In genomic region chr19:9924769-9925272, GRCm38 (mm10) we compare ENCODE assay signal across 19 mouse cellular contexts. TPM values are rescaled to one million over a fixed set of nuclear protein-coding genes. Genes with fewer than 3 reads are reported as not detected.
A peak's percentile ranks its signal among the peaks of the same experiment; 100 is the strongest.
DNase-seq lines count a peak whose midpoint lies in the region; ATAC-seq and TF ChIP-seq lines count a peak whose summit lies in the region.
"Had no signal": no experiment of that assay in that cellular context is flagged by ENCODE, and none has a peak within 500 bp of the region (broad histone marks: within the 10 kb centered on the region; RNA-seq: fewer than 3 reads in every experiment).

No protein-coding gene starts in this region.

- H3K9ac ChIP-seq in kidney, embryonic 15.5 days, result no peak overlapping the region
- H3K9ac ChIP-seq in liver, embryonic 15.5 days, result no peak overlapping the region
- H3K9ac ChIP-seq in kidney, embryonic 16.5 days (replicated peaks; ENCODE audit: low read length), result no peak overlapping the region
- H3K9ac ChIP-seq: forebrain, embryonic 15.5 days; hindbrain, embryonic 15.5 days; limb, embryonic 12.5 days; midbrain, embryonic 12.5 days; neural tube, embryonic 15.5 days had no signal

- no peak for TF ChIP-seq POLR2A in small intestine, adult 2 months (IDR thresholded peaks at IDR 0.05; ENCODE audit: low read depth, low read length)

- no peak overlapping the region for H3K27ac ChIP-seq in kidney, embryonic 15.5 days
- H3K27ac ChIP-seq in liver, embryonic 15.5 days (replicated peaks), result no peak overlapping the region
- no peak overlapping the region for H3K27ac ChIP-seq in kidney, embryonic 16.5 days (ENCODE audit: low read length)
- peak overlapping the region; percentile 83 for H3K27ac ChIP-seq in small intestine, adult 2 months (ENCODE audit: insufficient read depth, low read depth, low read length)
- H3K27ac ChIP-seq: forebrain, embryonic 15.5 days; hindbrain, embryonic 15.5 days; limb, embryonic 12.5 days; midbrain, embryonic 12.5 days; neural tube, embryonic 15.5 days had no signal

- H3K36me3 ChIP-seq in kidney, embryonic 15.5 days, result no peaks in the 10 kb centered on the region
- no peaks in the 10 kb centered on the region for H3K36me3 ChIP-seq in liver, embryonic 15.5 days (replicated peaks)
- no peaks in the 10 kb centered on the region for H3K36me3 ChIP-seq in kidney, embryonic 16.5 days (ENCODE audit: insufficient read depth, low read length)
- H3K36me3 ChIP-seq in small intestine, adult 2 months (ENCODE audit: control insufficient read depth, insufficient read depth, low read length), result no peaks in the 10 kb centered on the region
- H3K36me3 ChIP-seq: embryonic facial prominence, embryonic 10.5 days; forebrain, embryonic 15.5 days; hindbrain, embryonic 15.5 days; limb, embryonic 12.5 days; midbrain, embryonic 12.5 days; neural tube, embryonic 15.5 days had no signal

- H3K4me2 ChIP-seq in kidney, embryonic 15.5 days, result no peak overlapping the region
- 0 out of 2 replicates have a peak overlapping the region, but pooled peaks have one; percentile 6 for H3K4me2 ChIP-seq in liver, embryonic 15.5 days
- H3K4me2 ChIP-seq in kidney, embryonic 16.5 days (replicated peaks; ENCODE audit: low read depth, low read length), result no peak overlapping the region
- H3K4me2 ChIP-seq: forebrain, embryonic 15.5 days; heart, embryonic 11.5 days; hindbrain, embryonic 15.5 days; limb, embryonic 12.5 days; midbrain, embryonic 12.5 days; neural tube, embryonic 15.5 days had no signal

- no peaks in the 10 kb centered on the region for H3K27me3 ChIP-seq in kidney, embryonic 15.5 days
- H3K27me3 ChIP-seq in liver, embryonic 15.5 days, result peaks cover 17% of the 10 kb centered on the region; the same call in 1 of the 2 replicates
- no peaks in the 10 kb centered on the region for H3K27me3 ChIP-seq in kidney, embryonic 16.5 days (ENCODE audit: insufficient read depth, low read length)
- H3K27me3 ChIP-seq in small intestine, adult 2 months (ENCODE audit: control insufficient read depth, insufficient read depth, low read length), result no peaks in the 10 kb centered on the region
- H3K27me3 ChIP-seq: forebrain, embryonic 15.5 days; hindbrain, embryonic 15.5 days; limb, embryonic 12.5 days; midbrain, embryonic 12.5 days; neural tube, embryonic 15.5 days had no signal

- no peak overlapping the region for H3K4me3 ChIP-seq in kidney, embryonic 15.5 days (replicated peaks)
- H3K4me3 ChIP-seq in liver, embryonic 15.5 days (replicated peaks), result no peak overlapping the region
- no peak overlapping the region for H3K4me3 ChIP-seq in kidney, embryonic 16.5 days (ENCODE audit: low read length)
- H3K4me3 ChIP-seq in small intestine, adult 2 months (ENCODE audit: low read depth, low read length), result peak overlapping the region; percentile 29; the same call in 1 of the 2 replicates
- H3K4me3 ChIP-seq: embryonic facial prominence, embryonic 10.5 days; forebrain, embryonic 15.5 days; hindbrain, embryonic 15.5 days; limb, embryonic 12.5 days; midbrain, embryonic 12.5 days; neural tube, embryonic 15.5 days had no signal

- H3K9me3 ChIP-seq in kidney, embryonic 15.5 days (replicated peaks), result no peaks in the 10 kb centered on the region
- H3K9me3 ChIP-seq in liver, embryonic 15.5 days (replicated peaks), result no peaks in the 10 kb centered on the region
- no peaks in the 10 kb centered on the region for H3K9me3 ChIP-seq in kidney, embryonic 16.5 days (ENCODE audit: low read length)
- H3K9me3 ChIP-seq: embryonic facial prominence, embryonic 10.5 days; forebrain, embryonic 15.5 days; hindbrain, embryonic 15.5 days; limb, embryonic 12.5 days; midbrain, embryonic 12.5 days; neural tube, embryonic 15.5 days had no signal

- TF ChIP-seq CTCF in small intestine, adult 2 months (IDR thresholded peaks at IDR 0.05; ENCODE audit: extremely low read depth, insufficient read length, insufficient replicate concordance, low read depth, low read length), result no peak

- peaks cover 28% of the 10 kb centered on the region for H3K4me1 ChIP-seq in kidney, embryonic 15.5 days
- peaks cover 36% of the 10 kb centered on the region for H3K4me1 ChIP-seq in liver, embryonic 15.5 days (replicated peaks)
- peaks cover 14% of the 10 kb centered on the region for H3K4me1 ChIP-seq in kidney, embryonic 16.5 days (ENCODE audit: insufficient read depth, low read length)
- peaks cover 11% of the 10 kb centered on the region; the same call in 1 of the 2 replicates for H3K4me1 ChIP-seq in small intestine, adult 2 months (ENCODE audit: control insufficient read depth, insufficient read depth, insufficient read length, low read length)

- 34% methylated on average over 8 of the region's 8 CpGs for WGBS in kidney, embryonic 15.5 days
- WGBS in liver, embryonic 15.5 days (ENCODE audit: insufficient replicate concordance), result 59% methylated on average over 8 of the region's 8 CpGs
- 31% methylated on average over 8 of the region's 8 CpGs for WGBS in kidney, embryonic 16.5 days
- WGBS in small intestine, adult 2 months, result 38% methylated on average over 8 of the region's 8 CpGs

- no peak for ATAC-seq in kidney, embryonic 15.5 days (replicated peaks; ENCODE audit: low FRiP score)
- ATAC-seq in liver, embryonic 15.5 days (ENCODE audit: insufficient read depth), result no peak
- peak; percentile 29; the same call in 1 of the 2 replicates for ATAC-seq in kidney, embryonic 16.5 days (ENCODE audit: low FRiP score, low TSS enrichment)
- ATAC-seq: CD4-positive, CD25-positive, alpha-beta regulatory T cell, adult 4 months; forebrain, embryonic 15.5 days had no signal

- peak; percentile 62 for DNase-seq in kidney, adult 11 months
- no peak for DNase-seq in liver
- DNase-seq in lung, postnatal 10 days, result no peak
- DNase-seq: cerebellum, adult 11 months; cerebellum, adult 9-11 months; layer of hippocampus, postnatal 36 days; lung, adult 18-20 months had no signal

RNA-seq across cellular contexts. Expression of gene Incenp, which starts 25.5 kb away (rescaled TPM):
- 105 and 112 TPM in 2 replicates for polyA plus RNA-seq in kidney, embryonic 15.5 days (2015; fragmentation: Nextera tagmentation; extraction: Ambion mirVana)
- polyA plus RNA-seq in liver, embryonic 15.5 days (2015; fragmentation: Nextera tagmentation; extraction: Ambion mirVana), result 95.5 and 107 TPM in 2 replicates
- 99.9 and 106 TPM in 2 replicates for polyA plus RNA-seq in kidney, embryonic 16.5 days (2015; fragmentation: Nextera tagmentation; extraction: Ambion mirVana)
- 7.7 and 20.4 TPM in 2 replicates for polyA plus RNA-seq in small intestine, adult 2 months (2012; rRNA removed)

RNA-seq across cellular contexts. Expression of gene Fth1, which starts 55.6 kb away (rescaled TPM):
- polyA plus RNA-seq in kidney, embryonic 15.5 days (2015; fragmentation: Nextera tagmentation; extraction: Ambion mirVana), result 1,594 and 1,598 TPM in 2 replicates
- 3,441 and 3,837 TPM in 2 replicates for polyA plus RNA-seq in liver, embryonic 15.5 days (2015; fragmentation: Nextera tagmentation; extraction: Ambion mirVana)
- 1,651 and 1,666 TPM in 2 replicates for polyA plus RNA-seq in kidney, embryonic 16.5 days (2015; fragmentation: Nextera tagmentation; extraction: Ambion mirVana)
- polyA plus RNA-seq in small intestine, adult 2 months (2012; rRNA removed), result 9,432 and 18,582 TPM in 2 replicates
